Mouse (Mus musculus) MEL (cell line): ENCODE measurements around the gene Lyzl6. TPM values are rescaled to one million over a fixed set of nuclear protein-coding genes. Genes with fewer than 3 reads are reported as not detected.

Experiments used
- DNase-seq: peaks from one replicate; pipeline ENCODE4 v3.0.0; 2011; ENCODE audit warnings: low read depth, low spot score
- H3K27ac ChIP-seq: 2 replicates; pipeline ENCODE4 v1.5.1; 2012; ENCODE audit warnings: low read depth, mild to moderate bottlenecking, control low read depth, low read length, moderate library complexity; ENCODE audit not compliant: control insufficient read depth
- H3K27me3 ChIP-seq, 2 experiments: fragments of 150-350 bp in 1 of 2; sonication (generic) in 1 of 2; 2 replicates each; pipeline ENCODE4 v1.6.1; 2012; ENCODE audit warnings: low read length in 2 of 2, mild to moderate bottlenecking in 2 of 2, improper control_type of control experiment in 1 of 2, moderate library complexity in 1 of 2; ENCODE audit not compliant: insufficient read depth in 2 of 2, control insufficient read depth in 1 of 2
- H3K36me3 ChIP-seq, 2 experiments: 2 replicates each; pipeline ENCODE4 v1.6.1; 2012 to 2014; ENCODE audit warnings: low read length in 2 of 2, improper control_type of control experiment in 1 of 2, inconsistent platforms in 1 of 2, mild to moderate bottlenecking in 1 of 2; ENCODE audit not compliant: insufficient read depth in 2 of 2, control insufficient read depth in 1 of 2
- H3K4me1 ChIP-seq, 2 experiments: fragments of 150-350 bp in 1 of 2; sonication (generic) in 1 of 2; 2 replicates each; pipeline ENCODE4 v1.6.1; 2012; ENCODE audit warnings: low read length in 2 of 2, improper control_type of control experiment in 1 of 2, mild to moderate bottlenecking in 1 of 2; ENCODE audit not compliant: insufficient read depth in 2 of 2, control insufficient read depth in 1 of 2
- H3K4me3 ChIP-seq, 2 experiments: fragments of 150-350 bp in 1 of 2; sonication (generic) in 1 of 2; 2 replicates each; pipeline ENCODE4 v1.5.1; 2012; ENCODE audit warnings: low read depth in 2 of 2, low read length in 2 of 2, mild to moderate bottlenecking in 2 of 2, moderate library complexity in 2 of 2, control low read depth in 1 of 2, improper control_type of control experiment in 1 of 2; ENCODE audit not compliant: control insufficient read depth in 1 of 2, insufficient read depth in 1 of 2
- H3K79me2 ChIP-seq: 2 replicates; pipeline ENCODE4 v1.6.1; 2012; ENCODE audit warnings: mild to moderate bottlenecking, low read length, moderate library complexity; ENCODE audit not compliant: control insufficient read depth, poor library complexity, insufficient read depth
- H3K9ac ChIP-seq: 2 replicates; pipeline ENCODE4 v1.6.1; 2012; ENCODE audit warnings: low read depth, mild to moderate bottlenecking, control low read depth, low read length, moderate library complexity; ENCODE audit not compliant: control insufficient read depth, poor library complexity, severe bottlenecking
- H3K9me3 ChIP-seq: fragments of 150-350 bp; sonication (generic); replicated peaks from 2 replicates; pipeline ENCODE4 v1.6.1; 2012; ENCODE audit warnings: mild to moderate bottlenecking, low read length, improper control_type of control experiment, moderate library complexity; ENCODE audit not compliant: insufficient read depth
- CTCF ChIP-seq, 3 experiments: IDR thresholded peaks in 2 of 3; conservative IDR thresholded peaks in 1 of 3; 2 replicates each; pipeline ENCODE4 v1.5.1; 2011 to 2012; ENCODE audit warnings: low read length in 3 of 3, low read depth in 2 of 3, mild to moderate bottlenecking in 2 of 3, improper control_type of control experiment in 1 of 3, inconsistent platforms in 1 of 3, mixed read lengths in 1 of 3, moderate library complexity in 1 of 3; ENCODE audit not compliant: control insufficient read depth in 1 of 3, insufficient read depth in 1 of 3, poor library complexity in 1 of 3, severe bottlenecking in 1 of 3
- E2F4 ChIP-seq: IDR thresholded peaks from 2 replicates; pipeline ENCODE4 v1.6.1; 2011; ENCODE audit warnings: low read depth, low read length, improper control_type of control experiment, borderline replicate concordance
- ELF1 ChIP-seq: IDR thresholded peaks from 2 replicates; pipeline ENCODE4 v1.6.1; 2014; ENCODE audit warnings: low read depth, mild to moderate bottlenecking, inconsistent platforms, low read length, improper control_type of control experiment, moderate library complexity
- EP300 ChIP-seq, 2 experiments: IDR thresholded peaks; 2 replicates each; pipeline ENCODE4 v1.6.1; 2011; ENCODE audit warnings: improper control_type of control experiment in 2 of 2, low read length in 2 of 2, low read depth in 1 of 2, mild to moderate bottlenecking in 1 of 2
- ETS1 ChIP-seq: IDR thresholded peaks from 2 replicates; pipeline ENCODE4 v1.6.1; 2012; ENCODE audit warnings: low read depth, mild to moderate bottlenecking, inconsistent platforms, low read length, improper control_type of control experiment, moderate library complexity
- HCFC1 ChIP-seq: IDR thresholded peaks from 2 replicates; pipeline ENCODE4 v1.6.1; 2012; ENCODE audit warnings: low read depth, mild to moderate bottlenecking, inconsistent platforms, low read length, improper control_type of control experiment, moderate library complexity
- JUND ChIP-seq: IDR thresholded peaks from 2 replicates; pipeline ENCODE4 v1.6.1; 2011; ENCODE audit warnings: low read depth, mild to moderate bottlenecking, improper control_type of control experiment, low read length
- KAT2A ChIP-seq: conservative IDR thresholded peaks from 2 replicates; pipeline ENCODE4 v1.6.1; 2012; ENCODE audit warnings: low read depth, low read length, improper control_type of control experiment, inconsistent platforms
- MAFK ChIP-seq: IDR thresholded peaks from 2 replicates; pipeline ENCODE4 v1.6.1; 2011; ENCODE audit warnings: low read depth, mild to moderate bottlenecking, low read length, improper control_type of control experiment, borderline replicate concordance
- MAX ChIP-seq: IDR thresholded peaks from 2 replicates; pipeline ENCODE4 v1.6.1; 2011; ENCODE audit warnings: low read length, improper control_type of control experiment
- MAZ ChIP-seq: IDR thresholded peaks from 2 replicates; pipeline ENCODE4 v1.6.1; 2012; ENCODE audit warnings: low read depth, mild to moderate bottlenecking, inconsistent platforms, low read length, improper control_type of control experiment
- MYB ChIP-seq: IDR thresholded peaks from 2 replicates; pipeline ENCODE4 v1.6.1; 2011; ENCODE audit warnings: mild to moderate bottlenecking, low read depth, low read length, improper control_type of control experiment
- MYC ChIP-seq: IDR thresholded peaks from 2 replicates; pipeline ENCODE4 v1.6.1; 2011; ENCODE audit warnings: low read depth, mild to moderate bottlenecking, low read length, improper control_type of control experiment, moderate library complexity
- RCOR1 ChIP-seq: IDR thresholded peaks from 2 replicates; pipeline ENCODE4 v1.6.1; 2012; ENCODE audit warnings: low read depth, mild to moderate bottlenecking, inconsistent platforms, low read length, improper control_type of control experiment
- TCF12 ChIP-seq: IDR thresholded peaks from 2 replicates; pipeline ENCODE4 v1.6.1; 2014; ENCODE audit warnings: low read depth, mild to moderate bottlenecking, inconsistent platforms, low read length, improper control_type of control experiment, moderate library complexity
- USF2 ChIP-seq, 2 experiments: IDR thresholded peaks; 2 replicates each; pipeline ENCODE4 v1.6.1; 2011 to 2012; ENCODE audit warnings: improper control_type of control experiment in 2 of 2, low read length in 2 of 2, borderline replicate concordance in 1 of 2, inconsistent platforms in 1 of 2, low read depth in 1 of 2, mild to moderate bottlenecking in 1 of 2; ENCODE audit not compliant: insufficient read depth in 1 of 2
- ZC3H11A ChIP-seq: IDR thresholded peaks from 2 replicates; pipeline ENCODE4 v1.6.1; 2012; ENCODE audit warnings: low read depth, mild to moderate bottlenecking, inconsistent platforms, low read length, improper control_type of control experiment
- polyA plus RNA-seq, 2 experiments: library from polyadenylated mRNA; stranded (reverse) in 1 of 2; unstranded in 1 of 2; fragments of >175 nt in 1 of 2; fragments of >200 nt in 1 of 2; gene quantifications; 2 replicates each; pipeline versions ENCODE4 v1.2.1 to v1.2.4; 2012; ENCODE audit warnings: low replicate concordance in 2 of 2, low read depth in 1 of 2; ENCODE audit not compliant: insufficient read length in 2 of 2, insufficient read depth in 1 of 2, missing spikeins in 1 of 2
- total RNA-seq: library from RNA; depleted of rRNA; stranded (reverse); fragments of 300-350 nt; gene quantifications from 2 replicates; pipeline ENCODE4 v1.2.3, GENCODE M21; 2012

Gene Lyzl6
- total and polyA plus RNA-seq, 3 experiments: not detected

GRCm38 (mm10) chr11:103685261-103685736 lies 46.6 kb upstream of the Lyzl6 start:
- Histone ChIP-seq H3K27me3 (no peaks in the 10 kb centered on the region), H3K36me3 (peaks cover 0 to 36% of the 10 kb centered on the region in 2 experiments; a peak in 2 of 4 replicates), H3K27ac (no peak overlapping the region), H3K9me3 (no peaks in the 10 kb centered on the region), H3K4me3 (no peak overlapping the region), H3K79me2 (peaks cover 6% of the 10 kb centered on the region), H3K9ac (no peak overlapping the region), H3K4me1 (no peaks in the 10 kb centered on the region)
- TF ChIP-seq ZC3H11A (no peak), HCFC1 (no peak), E2F4 (no peak), ELF1 (no peak), MAFK (no peak), MAZ (no peak), KAT2A (no peak), USF2 (IDR thresholded peaks at IDR 0.05; ENCODE audit: borderline replicate concordance in 1 of 2, insufficient read depth in 1 of 2, low read depth in 1 of 2, low read length in 2 of 2) (no peak), RCOR1 (no peak), MYC (no peak), MYB (no peak), JUND (no peak), MAX (no peak), EP300 (IDR thresholded peaks at IDR 0.05; ENCODE audit: low read depth in 1 of 2, low read length in 2 of 2) (no peak)
- no peak for DNase-seq

- H3K4me3 ChIP-seq: no peak overlapping the region
- TF ChIP-seq CTCF (IDR thresholded peaks at IDR 0.05 in 2 of 3, conservative IDR thresholded peaks at IDR 0.05 in 1 of 3; ENCODE audit: control insufficient read depth in 1 of 3, insufficient read depth in 1 of 3, low read depth in 2 of 3, low read length in 3 of 3, poor library complexity in 1 of 3, severe bottlenecking in 1 of 3) (no peak), ETS1 (no peak), TCF12 (no peak)
- H3K9ac ChIP-seq: no peak overlapping the region
- DNase-seq: no peak
- no peak overlapping the region for H3K27ac ChIP-seq
- H3K36me3 ChIP-seq: peaks cover 0 to 35% of the 10 kb centered on the region in 2 experiments; a peak in 2 of 4 replicates
- no peaks in the 10 kb centered on the region for H3K9me3 ChIP-seq
- no peaks in the 10 kb centered on the region for H3K4me1 ChIP-seq
- H3K27me3 ChIP-seq: no peaks in the 10 kb centered on the region
- no peaks in the 10 kb centered on the region for H3K79me2 ChIP-seq
Measured at GRCm38 (mm10) chr11:103683667-103684334, 45.1 kb upstream of the Lyzl6 start.
